Mouse (Mus musculus) effector memory CD4-positive, alpha-beta T cell, adult 5 months (primary cell): ENCODE results near the gene Ptgr2. TPM values are rescaled to one million over a fixed set of nuclear protein-coding genes. Genes with fewer than 3 reads are reported as not detected.

Experiments
- polyA plus RNA-seq: library from polyadenylated mRNA; unstranded; fragments of 100-300 nt; shearing (Covaris generic); gene quantifications from one replicate; pipeline ENCODE4 v1.2.1, GENCODE M21; 2017

Ptgr2 gene
- 21.2 TPM for polyA plus RNA-seq

DNA sequence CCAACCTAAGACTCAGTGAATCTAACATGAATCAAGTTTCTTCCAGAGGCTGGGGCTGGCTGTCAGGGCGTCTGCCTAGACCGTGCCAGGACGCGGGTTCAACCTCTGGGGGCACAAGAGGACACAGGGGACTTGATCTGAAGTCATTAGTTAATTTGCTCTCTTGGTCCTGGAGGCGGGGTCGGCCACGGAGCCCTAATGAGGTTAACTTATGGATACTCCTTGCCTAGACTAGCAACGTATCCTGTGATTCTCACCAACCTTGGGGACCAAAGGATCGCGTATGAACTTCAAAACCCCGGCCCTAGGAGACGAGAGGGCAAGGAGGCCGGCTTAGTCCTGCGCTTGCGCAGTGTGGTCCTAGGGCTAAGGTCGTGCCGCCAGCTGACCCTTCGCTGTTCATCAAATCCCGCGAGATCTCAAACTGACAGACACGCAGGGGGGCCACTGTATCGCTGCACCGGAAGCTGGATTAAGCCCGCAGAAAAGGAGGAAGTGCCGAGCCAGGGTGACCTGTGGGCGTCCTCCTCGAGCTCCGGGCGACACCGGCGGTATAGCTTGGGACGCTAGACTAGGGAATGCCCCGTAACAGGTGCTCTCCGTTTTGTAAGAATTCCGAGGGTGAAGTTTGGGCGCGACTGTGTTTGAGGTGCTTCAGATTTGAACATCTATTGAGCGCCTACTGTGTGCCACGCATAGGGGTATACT is at the start of gene Ptgr2:
Gene Ptgr2, plus strand, starts transcription at position 348 of the 708 bp plus-strand sequence.

DNA sequence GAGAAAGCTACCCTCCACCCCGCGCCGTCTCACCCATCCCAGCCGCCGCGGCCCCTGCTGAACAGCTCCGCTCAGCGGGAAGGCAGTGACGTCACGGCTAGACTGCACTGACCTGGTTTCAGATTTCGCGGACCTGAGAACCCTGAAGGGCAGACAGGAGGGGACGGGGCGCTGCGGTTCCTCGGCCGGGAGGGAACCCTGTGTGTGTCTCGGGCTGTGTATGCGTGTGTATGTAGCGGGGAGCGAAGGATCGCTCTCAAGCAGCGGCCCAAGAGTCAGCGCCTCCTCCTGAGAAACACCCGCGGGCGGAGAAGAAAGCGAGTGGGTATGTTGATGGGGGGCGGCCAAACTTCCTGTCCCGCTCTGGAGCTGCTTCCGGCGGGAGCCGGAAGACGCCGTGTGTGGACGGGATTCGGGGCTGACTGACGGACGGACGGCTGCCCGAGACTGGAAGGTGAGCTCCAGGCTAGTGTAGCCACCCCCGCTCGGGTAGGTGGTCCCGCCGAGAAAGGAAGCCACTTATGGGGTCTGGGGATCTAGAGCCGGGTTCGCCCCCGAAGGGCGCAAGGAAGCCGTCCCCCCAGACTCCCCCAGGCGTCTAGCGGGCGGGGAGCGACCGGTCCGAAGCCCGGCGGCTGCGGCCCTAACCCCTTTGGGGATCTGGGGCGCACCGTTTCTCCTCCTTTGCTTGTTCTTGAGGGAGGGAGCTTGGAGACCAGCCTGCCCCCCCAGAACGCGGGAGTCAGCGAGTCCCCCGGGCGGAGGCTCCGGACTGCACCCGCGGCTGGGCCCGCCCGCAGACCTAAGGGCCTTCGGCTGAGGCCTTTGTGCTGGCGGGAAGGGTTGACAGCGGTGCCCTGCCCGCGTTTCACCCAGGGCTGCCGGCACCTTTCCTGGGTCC is 31.9 kb downstream of the Ptgr2 start, which contains the start of gene Zfp410:
Gene Zfp410, plus strand, starts transcription at position 132 of the 901 bp plus-strand sequence.

GRCm38 (mm10) chr12:84361555-84362489 is 76.8 kb downstream of the Ptgr2 start, which contains the start of the genes Coq6 and Fam161b:
Gene Coq6, plus strand, starts transcription at chr12:84361657.
Gene Fam161b, minus strand, starts transcription at chr12:84361833.

Other genes starting within 250 kb of the Ptgr2 start
- 0.16 TPM for gene Acot4, start 246.9 kb upstream of the Ptgr2 start, polyA plus RNA-seq
- gene Gm49366, start 246.3 kb upstream of the Ptgr2 start, polyA plus RNA-seq = not detected
- gene Acot3, start 233.1 kb upstream of the Ptgr2 start, polyA plus RNA-seq = 0.12 TPM
- not detected for gene Acot5, start 215.9 kb upstream of the Ptgr2 start, polyA plus RNA-seq
- gene Acot6, start 184.6 kb upstream of the Ptgr2 start, polyA plus RNA-seq = 2.3 TPM
- gene Dnal1, start 170.9 kb upstream of the Ptgr2 start, polyA plus RNA-seq = 0.80 TPM
- gene Pnma1, start 136.7 kb upstream of the Ptgr2 start, polyA plus RNA-seq = 0.16 TPM
- 189 TPM for gene Elmsan1, start 66.4 kb upstream of the Ptgr2 start, polyA plus RNA-seq
- 63.5 TPM for gene Zfp410, start 31.6 kb downstream of the Ptgr2 start, polyA plus RNA-seq
- gene Coq6, start 76.4 kb downstream of the Ptgr2 start, polyA plus RNA-seq = 18.7 TPM
- gene Fam161b, start 76.6 kb downstream of the Ptgr2 start, polyA plus RNA-seq = 0.51 TPM
- gene Entpd5, start 123.8 kb downstream of the Ptgr2 start, polyA plus RNA-seq = 60.3 TPM
- gene Bbof1, start 123.8 kb downstream of the Ptgr2 start, polyA plus RNA-seq = 2.1 TPM
- 35.2 TPM for gene Rnf113a2, start 132.0 kb downstream of the Ptgr2 start, polyA plus RNA-seq
- gene Aldh6a1, start 165.8 kb downstream of the Ptgr2 start, polyA plus RNA-seq = 12.9 TPM
- 25.4 TPM for gene Lin52, start 166.2 kb downstream of the Ptgr2 start, polyA plus RNA-seq